Mouse (Mus musculus) liver, embryonic 14.5 days (tissue): Measurements from ENCODE around the gene Fopnl. TPM values are rescaled to one million over a fixed set of nuclear protein-coding genes. Genes with fewer than 3 reads are reported as not detected.
A peak's percentile ranks its signal among the peaks of the same experiment; 100 is the strongest.

ENCODE experiments used
- ATAC-seq: fragments of 200-750 bp; cut with Nextera tagmentation; 2 replicates; pipeline ENCODE4 v1.8.0; 2017; ENCODE audit warnings: moderate number of reproducible peaks, mild to moderate bottlenecking, moderate library complexity; ENCODE audit not compliant: insufficient read depth
- DNase-seq, 3 experiments: peaks; one replicate each; pipeline ENCODE4 v3.0.0-alpha.2; 2012 to 2013; ENCODE audit warnings: low read depth in 3 of 3, low spot score in 3 of 3
- H3K27ac ChIP-seq: fragments of 300-500 bp; sonication (generic); 2 replicates; pipeline ENCODE4 v1.5.1; 2014; ENCODE audit warnings: moderate library complexity, mild to moderate bottlenecking, control low read depth, inconsistent platforms
- H3K27me3 ChIP-seq: fragments of 300-500 bp; sonication (generic); 2 replicates; pipeline ENCODE4 v1.6.1; 2014; ENCODE audit warnings: mild to moderate bottlenecking, low read length, moderate library complexity; ENCODE audit not compliant: control insufficient read depth, insufficient read depth
- H3K36me3 ChIP-seq: fragments of 300-500 bp; sonication (generic); replicated peaks from 2 replicates; pipeline ENCODE4 v1.6.1; 2014; ENCODE audit warnings: low read depth; ENCODE audit not compliant: control insufficient read depth, insufficient read depth
- H3K4me1 ChIP-seq, 2 experiments: fragments of 200-500 bp in 1 of 2; fragments of 300-500 bp in 1 of 2; sonication (generic) in 1 of 2; replicated peaks; 2 replicates each; pipeline ENCODE4 v1.6.1; 2012 to 2014; ENCODE audit warnings: antibody characterized with exemption in 1 of 2, inconsistent platforms in 1 of 2, low read length in 1 of 2; ENCODE audit not compliant: control insufficient read depth in 2 of 2, insufficient read depth in 2 of 2
- H3K4me2 ChIP-seq: fragments of 300-500 bp; sonication (generic); 2 replicates; pipeline ENCODE4 v1.6.1; 2014; ENCODE audit warnings: low read depth, mild to moderate bottlenecking, control low read depth, moderate library complexity
- H3K4me3 ChIP-seq, 2 experiments: fragments of 200-500 bp in 1 of 2; fragments of 300-500 bp in 1 of 2; sonication (generic) in 1 of 2; 2 replicates each; pipeline ENCODE4 v1.5.1; 2012 to 2014; ENCODE audit warnings: low read depth in 2 of 2, low read length in 2 of 2, mild to moderate bottlenecking in 2 of 2, control low read depth in 1 of 2, inconsistent platforms in 1 of 2, moderate library complexity in 1 of 2; ENCODE audit not compliant: insufficient read depth in 1 of 2
- H3K9ac ChIP-seq: fragments of 300-500 bp; sonication (generic); replicated peaks from 2 replicates; pipeline ENCODE4 v1.6.1; 2014; ENCODE audit warnings: mild to moderate bottlenecking, control low read depth, moderate library complexity
- H3K9me3 ChIP-seq: fragments of 300-500 bp; sonication (generic); 2 replicates; pipeline ENCODE4 v1.6.1; 2016; ENCODE audit warnings: low read length, mixed read lengths; ENCODE audit not compliant: control insufficient read depth
- CTCF ChIP-seq: IDR thresholded peaks from 2 replicates; pipeline ENCODE4 v1.5.1; 2016; ENCODE audit warnings: antibody characterized with exemption, low read depth, control low read depth
- EP300 ChIP-seq: IDR thresholded peaks from 2 replicates; pipeline ENCODE4 v1.6.1; 2016; ENCODE audit warnings: antibody characterized with exemption, low read depth
- WGBS: fragments of 180-500 bp; shearing (Covaris S2); extraction: QIAGEN DNeasy Blood & Tissue Kit; methylation state at CpG from one replicate; pipeline ENCODE4 v1.1.7; 2014; ENCODE audit not compliant: insufficient replicate concordance; 5-methylcytosine and 5-hydroxymethylcytosine counted together
- polyA plus RNA-seq, 2 experiments: library from polyadenylated mRNA; depleted of rRNA in 1 of 2; stranded (reverse) in 1 of 2; unstranded in 1 of 2; fragments of >200 nt; fragmentation: Nextera tagmentation in 1 of 2; extraction: Ambion mirVana in 1 of 2; gene quantifications; 2 replicates each; pipeline versions ENCODE4 v1.2.1 to v1.2.3; 2012 to 2014

The Fopnl gene
- polyA plus RNA-seq, 2 experiments: 23.7 to 66.6 TPM

- no peaks in the 10 kb centered on the region for H3K27me3 ChIP-seq
- peak; percentile 66; the same call in 1 of the 2 replicates for ATAC-seq
- H3K9me3 ChIP-seq: no peaks in the 10 kb centered on the region
- H3K9ac ChIP-seq: no peak overlapping the region; the same call in 1 of the 2 replicates
- TF ChIP-seq EP300 (no peak), CTCF (no peak)
- WGBS: 29% methylated on average over 5 of the region's 5 CpGs
- no peaks in the 10 kb centered on the region for H3K36me3 ChIP-seq
- no peak overlapping the region; the same call in 1 of the 2 replicates for H3K27ac ChIP-seq
- H3K4me1 ChIP-seq: peaks cover 12 to 30% of the 10 kb centered on the region in 2 experiments
- no peak overlapping the region for H3K4me2 ChIP-seq
- peak in 1 of 3 experiments; percentile 44 for DNase-seq
- no peak overlapping the region for H3K4me3 ChIP-seq
Measured at GRCm38 (mm10) chr16:14352663-14353062, 35.5 kb upstream of the Fopnl start.

DNA sequence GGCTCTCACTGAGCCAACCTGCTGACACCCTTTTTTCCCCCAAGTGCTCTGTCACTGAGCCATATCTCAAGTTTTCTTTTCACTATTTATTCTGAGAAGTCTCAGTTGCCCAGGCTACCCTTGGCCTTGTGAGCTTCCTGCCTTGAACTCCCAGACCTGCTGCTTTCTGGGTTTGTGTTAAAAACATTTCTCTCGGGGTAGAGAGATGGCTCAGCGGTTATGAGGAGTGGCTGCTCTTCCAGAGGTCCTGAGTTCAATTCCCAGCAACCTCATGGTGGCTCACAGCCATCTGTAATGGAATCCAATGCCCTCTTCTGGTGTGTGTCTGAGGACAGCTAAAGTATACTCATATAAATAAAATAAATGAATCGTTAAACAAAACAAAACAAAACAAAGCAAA, 35.0 kb upstream of the Fopnl start:
- no peak overlapping the region for H3K27ac ChIP-seq
- 72% methylated on average over 3 of the region's 3 CpGs for WGBS
- H3K4me1 ChIP-seq: peaks cover 12 to 29% of the 10 kb centered on the region in 2 experiments

DNA sequence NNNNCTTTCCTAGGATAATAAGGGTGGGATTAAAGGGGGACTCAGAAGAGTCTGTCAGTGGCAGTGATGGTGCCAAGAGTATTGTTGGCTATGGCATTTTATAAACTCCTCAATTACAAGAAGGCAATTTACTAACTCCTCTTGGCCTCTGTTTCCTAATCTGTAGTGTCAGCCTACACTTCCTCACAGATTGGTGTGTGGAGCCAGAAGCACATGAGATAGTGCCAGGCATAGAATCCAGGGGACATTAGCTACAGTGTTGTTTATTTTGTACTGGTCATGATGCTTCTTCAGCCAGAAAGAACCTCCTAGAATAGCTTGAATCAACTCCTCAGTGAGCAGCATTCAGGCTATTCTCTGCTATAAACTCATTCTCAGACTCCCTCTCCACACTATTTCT, 34.4 kb upstream of the Fopnl start:
- no peak overlapping the region for H3K9ac ChIP-seq

More for the DNA sequence above, 35.0 kb upstream of the Fopnl start:
- DNase-seq: no peak
- Histone ChIP-seq H3K27me3 (no peaks in the 10 kb centered on the region), H3K9me3 (no peaks in the 10 kb centered on the region), H3K36me3 (no peaks in the 10 kb centered on the region), H3K9ac (no peak overlapping the region), H3K4me2 (no peak overlapping the region), H3K4me3 (no peak overlapping the region)
- no peak for TF ChIP-seq CTCF
- TF ChIP-seq EP300: no peak
- peak; percentile 10; the same call in 1 of the 2 replicates for ATAC-seq

GRCm38 (mm10) chr16:14344967-14345366, 27.8 kb upstream of the Fopnl start:
- Histone ChIP-seq H3K4me3 (no peak overlapping the region), H3K9me3 (no peaks in the 10 kb centered on the region), H3K9ac (no peak overlapping the region), H3K27me3 (no peaks in the 10 kb centered on the region), H3K4me1 (no peaks in the 10 kb centered on the region), H3K4me2 (no peak overlapping the region), H3K27ac (no peak overlapping the region), H3K36me3 (no peaks in the 10 kb centered on the region)
- TF ChIP-seq CTCF (no peak), EP300 (no peak)
- WGBS: 27% methylated on average over 3 of the region's 3 CpGs
- no peak for ATAC-seq
- no peak for DNase-seq

More for the DNA sequence above, 34.4 kb upstream of the Fopnl start:
- H3K9me3 ChIP-seq: no peaks in the 10 kb centered on the region
- no peaks in the 10 kb centered on the region for H3K27me3 ChIP-seq
- ATAC-seq (no peak; the same call in 1 of the 2 replicates), DNase-seq (no peak)
- H3K27ac ChIP-seq: no peak overlapping the region
- no peaks in the 10 kb centered on the region for H3K36me3 ChIP-seq
- no peak for TF ChIP-seq EP300
- H3K4me2 ChIP-seq: no peak overlapping the region
- peaks cover 12 to 26% of the 10 kb centered on the region in 2 experiments for H3K4me1 ChIP-seq
- no peak overlapping the region for H3K4me3 ChIP-seq

- H3K9me3 ChIP-seq: no peaks in the 10 kb centered on the region
- ATAC-seq (no peak), DNase-seq (no peak)
- H3K4me1 ChIP-seq: no peaks in the 10 kb centered on the region
- H3K4me2 ChIP-seq: no peak overlapping the region
- 35% methylated on average over 1 of the region's 1 CpGs for WGBS
- H3K27ac ChIP-seq: no peak overlapping the region
- H3K27me3 ChIP-seq: no peaks in the 10 kb centered on the region
- H3K4me3 ChIP-seq: no peak overlapping the region
- no peaks in the 10 kb centered on the region for H3K36me3 ChIP-seq
- no peak overlapping the region for H3K9ac ChIP-seq
- TF ChIP-seq EP300 (no peak), CTCF (no peak)
Measured at GRCm38 (mm10) chr16:14328156-14328555, 11.0 kb upstream of the Fopnl start.
